In genomic region chr6:73251336-73251735, GRCm38 (mm10) we compare ENCODE assay signal across 22 mouse cellular contexts. TPM values are rescaled to one million over a fixed set of nuclear protein-coding genes. Genes with fewer than 3 reads are reported as not detected.
DNase-seq lines count a peak whose midpoint lies in the region; ATAC-seq and TF ChIP-seq lines count a peak whose summit lies in the region.
"Had no signal": no experiment of that assay in that cellular context is flagged by ENCODE, and none has a peak within 500 bp of the region (broad histone marks: within the 10 kb centered on the region; RNA-seq: fewer than 3 reads in every experiment).

No protein-coding gene starts in this region.

- no peak for TF ChIP-seq CTCF in liver, postnatal 0 days (IDR thresholded peaks at IDR 0.05; ENCODE audit: low read depth)

- DNase-seq in gastrocnemius, postnatal 14 days: peak; percentile 18
- DNase-seq in gastrocnemius, postnatal 4 days (ENCODE audit: low spot score in 2 of 2): no peak
- DNase-seq in liver, postnatal 0 days: no peak
- no peak for DNase-seq in liver, embryonic 11.5 days (ENCODE audit: low spot score)
- DNase-seq in kidney, postnatal 25 days: peak; percentile 78 to 91
- DNase-seq in lung, postnatal 36 days: no peak
- DNase-seq in Muller cell, postnatal 12 days (ENCODE audit: inconsistent ontology term): no peak
- DNase-seq: adrenal gland, adult 2 months; cerebellum, adult 18-20 months; cerebellum, postnatal 14 days; heart, postnatal 10 days; lung, postnatal 10 days; right cerebral cortex, postnatal 25 days had no signal

- no peaks in the 10 kb centered on the region for H3K36me3 ChIP-seq in liver, postnatal 0 days (replicated peaks; ENCODE audit: insufficient read depth, low read length)
- H3K36me3 ChIP-seq in liver, embryonic 11.5 days (ENCODE audit: control insufficient read depth, insufficient read depth, low read length): no peaks in the 10 kb centered on the region
- H3K36me3 ChIP-seq: hindbrain, embryonic 10.5 days had no signal

- H3K4me1 ChIP-seq in liver, postnatal 0 days (ENCODE audit: insufficient read depth): peaks cover 42% of the 10 kb centered on the region
- H3K4me1 ChIP-seq in liver, embryonic 11.5 days (replicated peaks; ENCODE audit: control insufficient read depth, insufficient read depth, low read length): peaks cover 23% of the 10 kb centered on the region

- no peaks in the 10 kb centered on the region for H3K9me3 ChIP-seq in liver, postnatal 0 days (ENCODE audit: low read length)
- no peaks in the 10 kb centered on the region for H3K9me3 ChIP-seq in liver, embryonic 11.5 days (ENCODE audit: control insufficient read depth, low read length)
- H3K9me3 ChIP-seq: forebrain, embryonic 10.5 days; heart, embryonic 12.5 days; hindbrain, embryonic 10.5 days; midbrain, embryonic 13.5 days had no signal

- no peak for ATAC-seq in liver, postnatal 0 days
- ATAC-seq in liver, embryonic 11.5 days (replicated peaks; ENCODE audit: low FRiP score): no peak
- ATAC-seq: forebrain, embryonic 16.5 days; hindbrain, postnatal 0 days; midbrain, embryonic 13.5 days; Patski had no signal

- H3K9ac ChIP-seq in liver, postnatal 0 days (replicated peaks): no peak overlapping the region
- no peak overlapping the region for H3K9ac ChIP-seq in liver, embryonic 11.5 days (ENCODE audit: low read depth, low read length)
- H3K9ac ChIP-seq: heart, embryonic 12.5 days; midbrain, embryonic 13.5 days had no signal

- 80% methylated on average over 11 of the region's 11 CpGs for WGBS in liver, postnatal 0 days (ENCODE audit: insufficient replicate concordance)
- 92% methylated on average over 11 of the region's 11 CpGs for WGBS in liver, embryonic 11.5 days

- H3K4me2 ChIP-seq in liver, postnatal 0 days (ENCODE audit: low read depth, low read length): peak overlapping the region; percentile 24; the same call in 1 of the 2 replicates
- H3K4me2 ChIP-seq in liver, embryonic 11.5 days: no peak overlapping the region
- H3K4me2 ChIP-seq: heart, embryonic 12.5 days; midbrain, embryonic 13.5 days had no signal

- H3K27ac ChIP-seq in liver, postnatal 0 days (ENCODE audit: low read depth): no peak overlapping the region
- H3K27ac ChIP-seq in liver, embryonic 11.5 days (ENCODE audit: low read depth, low read length): no peak overlapping the region
- H3K27ac ChIP-seq: forebrain, embryonic 10.5 days; hindbrain, embryonic 10.5 days; hindbrain, postnatal 0 days; left cerebral cortex, adult 2 months; midbrain, embryonic 13.5 days had no signal

- no peak for TF ChIP-seq EP300 in liver, postnatal 0 days (IDR thresholded peaks at IDR 0.05; ENCODE audit: low read depth)

- intact Hi-C loops in gastrocnemius, postnatal 14 days (cut with DNase I; ENCODE audit: low total_unique reads): no loop called here

- H3K27me3 ChIP-seq in liver, postnatal 0 days (ENCODE audit: insufficient read depth, low read length): no peaks in the 10 kb centered on the region
- no peaks in the 10 kb centered on the region for H3K27me3 ChIP-seq in liver, embryonic 11.5 days (replicated peaks; ENCODE audit: control insufficient read depth, insufficient read depth, low read length)
- H3K27me3 ChIP-seq: heart, embryonic 12.5 days; midbrain, embryonic 13.5 days; Patski had no signal

- no peak overlapping the region for H3K4me3 ChIP-seq in liver, postnatal 0 days (ENCODE audit: low read depth, low read length)
- H3K4me3 ChIP-seq in liver, embryonic 11.5 days (ENCODE audit: low read depth, low read length): no peak overlapping the region
- H3K4me3 ChIP-seq: forebrain, embryonic 10.5 days; heart, embryonic 12.5 days; hindbrain, embryonic 10.5 days; left cerebral cortex, adult 2 months; midbrain, embryonic 13.5 days had no signal

RNA-seq across cellular contexts. Expression of gene Suclg1, which starts 3.2 kb away (rescaled TPM):
- 100 to 1,000 TPM; 355 to 426 TPM for total RNA-seq in gastrocnemius, postnatal 14 days (2021)
- total RNA-seq in gastrocnemius, postnatal 4 days (2021): 100 to 1,000 TPM; 312 to 315 TPM
- polyA plus RNA-seq in liver, postnatal 0 days (2015; fragmentation: Nextera tagmentation; extraction: Ambion mirVana): 235 and 239 TPM in 2 replicates
- polyA plus RNA-seq in liver, embryonic 11.5 days (2014; fragmentation: Nextera tagmentation; extraction: Ambion mirVana): 188 and 206 TPM in 2 replicates

RNA-seq across cellular contexts. Expression of gene Dnah6, which starts 29.9 kb away (rescaled TPM):
- total RNA-seq in gastrocnemius, postnatal 14 days (2021): under 1 TPM; 0.04 to 0.06 TPM
- total RNA-seq in gastrocnemius, postnatal 4 days (2021): under 1 TPM; 0.10 to 0.12 TPM
- polyA plus RNA-seq in liver, postnatal 0 days (2015; fragmentation: Nextera tagmentation; extraction: Ambion mirVana): 0.01 TPM in 2 replicates
- 0.01 and 0.03 TPM in 2 replicates for polyA plus RNA-seq in liver, embryonic 11.5 days (2014; fragmentation: Nextera tagmentation; extraction: Ambion mirVana)
- total RNA-seq: granulocyte monocyte progenitor cell, adult 5-6 weeks had no signal

Comparison
In these comparisons a context has a peak if more than half of its experiments do, and no peak if none do; other contexts are left out.
1. DNase-seq: peak in gastrocnemius, postnatal 14 days (single experiment) and kidney, postnatal 25 days (2 of 2); none in gastrocnemius, postnatal 4 days (0 of 2), liver, postnatal 0 days (single experiment), liver, embryonic 11.5 days (single experiment), lung, postnatal 36 days (single experiment) and Muller cell, postnatal 12 days (single experiment).